Mouse (Mus musculus) right cerebral cortex, postnatal 14 days (tissue): ENCODE data around the gene Trappc13.
"Not testable (repeated sequence)": the region's sequence is repeated elsewhere in the genome, so short reads cannot be mapped to it uniquely, and the experiment has no call there.

ENCODE experiments used
- DNase-seq: peaks from one replicate; pipeline ENCODE4 v3.0.0; 2022

The Trappc13 gene

DNA sequence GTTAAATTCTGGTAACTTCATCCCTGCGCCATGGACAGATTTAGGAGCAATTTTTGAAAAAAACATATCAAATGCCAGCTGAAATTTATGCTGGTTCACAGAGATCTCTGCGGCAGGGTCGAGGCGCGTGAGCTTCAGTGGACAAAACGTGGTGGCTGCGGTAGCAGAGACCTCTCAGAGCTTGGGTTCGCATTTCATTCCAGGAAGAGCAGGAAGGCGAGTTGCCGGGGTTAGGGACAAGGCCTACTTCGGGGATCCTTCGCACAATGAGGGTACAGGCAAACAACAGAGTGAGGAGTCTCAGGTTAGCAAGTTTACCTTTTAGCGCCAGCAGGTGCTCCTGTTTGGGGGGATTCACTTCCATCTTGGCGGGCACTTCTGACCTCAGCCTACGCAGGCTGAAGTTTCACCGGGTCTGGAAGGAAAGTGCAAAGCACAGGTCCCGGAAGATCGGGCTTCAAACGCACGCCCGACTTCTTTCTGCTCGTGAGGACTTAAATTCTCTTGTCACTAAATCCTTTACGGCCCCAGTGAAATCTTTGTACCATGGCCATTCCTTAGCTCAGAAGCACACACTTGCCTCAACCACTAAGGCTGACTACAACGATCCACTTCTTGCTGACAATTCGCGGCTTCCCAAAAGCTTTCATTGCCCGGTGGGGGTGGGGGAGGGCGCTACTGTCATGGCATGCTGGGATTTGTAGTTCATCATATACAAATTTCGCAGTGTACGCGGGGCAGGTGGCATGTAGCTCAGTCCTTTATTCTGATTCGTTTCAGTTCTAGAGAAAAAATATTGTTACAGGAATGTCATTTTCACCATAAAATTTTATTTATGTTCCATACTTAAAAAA, at the start of gene Trappc13:
Trappc13 (minus strand) TSS at position 674 of the 854 bp plus-strand sequence.
- DNase-seq = peak; percentile 14

DNA sequence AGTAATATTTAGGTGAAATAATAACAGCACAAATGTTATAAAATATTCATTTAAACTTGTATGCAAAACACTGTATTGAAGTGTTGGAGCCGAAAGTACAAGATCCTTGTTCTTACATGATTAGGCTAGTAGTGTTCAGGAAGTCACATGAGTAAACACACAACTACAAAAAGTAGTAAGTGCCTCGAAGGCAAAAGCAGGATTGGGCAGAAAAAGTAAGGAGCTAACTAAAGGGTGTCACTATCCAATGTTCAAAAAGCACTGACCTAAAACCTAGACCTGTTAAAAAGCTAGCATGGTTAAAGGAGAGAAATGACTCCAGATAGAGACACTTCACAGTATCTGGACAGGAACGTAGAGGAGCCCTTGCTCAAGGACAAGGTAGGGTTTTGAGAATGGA, 49.2 kb upstream of the Trappc13 start:
- DNase-seq = no peak

DNA sequence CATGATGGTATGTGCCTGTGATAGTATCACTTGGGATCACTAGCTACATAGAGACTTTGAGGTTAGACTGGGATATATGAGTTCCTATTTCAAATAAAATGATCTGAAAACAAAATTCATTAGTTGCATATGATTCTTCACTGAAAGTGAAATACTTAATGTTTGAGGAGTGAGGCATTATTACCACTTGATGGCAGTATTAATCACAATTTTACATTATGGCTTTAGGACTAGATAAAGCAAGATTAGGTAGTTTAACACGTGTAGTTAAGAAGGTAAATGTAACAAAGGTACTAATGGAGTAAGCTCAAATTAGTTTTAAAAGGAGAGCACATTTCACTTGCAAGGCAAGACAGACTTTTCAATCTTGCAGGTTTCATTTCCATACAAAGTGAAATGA, 26.0 kb upstream of the Trappc13 start:
- DNase-seq = no peak

DNA sequence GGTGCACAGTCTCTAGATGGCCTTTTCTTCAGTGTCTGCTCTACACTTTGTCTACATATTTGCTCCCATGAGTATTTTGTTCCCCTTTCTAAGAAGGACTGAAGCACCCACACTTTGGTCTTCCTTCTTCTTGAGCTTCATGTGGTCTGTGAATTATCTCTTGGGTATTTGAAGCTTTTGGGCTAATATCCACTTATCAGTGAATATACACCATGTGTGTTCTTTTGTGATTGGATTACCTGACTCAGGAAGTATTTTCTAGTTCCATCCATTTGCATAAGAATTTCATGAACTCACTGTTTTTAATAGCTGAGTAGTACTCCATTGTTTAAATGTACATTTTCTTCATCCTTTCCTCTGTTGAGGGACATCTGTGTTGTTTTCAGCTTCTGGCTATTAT, 17.6 kb upstream of the Trappc13 start:
- DNase-seq = not testable (repeated sequence)

DNA sequence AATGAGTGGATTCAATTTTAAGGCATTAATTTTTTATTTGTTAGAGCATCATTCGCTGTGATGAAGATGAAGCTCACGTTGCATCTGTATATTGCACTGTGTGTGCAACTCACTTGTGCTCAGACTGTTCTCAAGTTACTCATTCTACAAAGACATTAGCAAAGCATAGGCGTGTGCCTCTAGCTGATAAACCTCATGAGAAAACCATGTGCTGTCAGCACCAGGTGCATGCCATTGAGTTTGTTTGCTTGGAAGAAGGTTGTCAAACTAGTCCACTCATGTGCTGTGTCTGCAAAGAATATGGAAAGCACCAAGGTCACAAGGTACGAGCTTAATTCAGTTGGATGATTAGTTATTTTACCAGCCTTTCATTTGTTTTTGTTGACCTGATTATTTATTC, 9.1 kb upstream of the Trappc13 start:
- DNase-seq = no peak

DNA sequence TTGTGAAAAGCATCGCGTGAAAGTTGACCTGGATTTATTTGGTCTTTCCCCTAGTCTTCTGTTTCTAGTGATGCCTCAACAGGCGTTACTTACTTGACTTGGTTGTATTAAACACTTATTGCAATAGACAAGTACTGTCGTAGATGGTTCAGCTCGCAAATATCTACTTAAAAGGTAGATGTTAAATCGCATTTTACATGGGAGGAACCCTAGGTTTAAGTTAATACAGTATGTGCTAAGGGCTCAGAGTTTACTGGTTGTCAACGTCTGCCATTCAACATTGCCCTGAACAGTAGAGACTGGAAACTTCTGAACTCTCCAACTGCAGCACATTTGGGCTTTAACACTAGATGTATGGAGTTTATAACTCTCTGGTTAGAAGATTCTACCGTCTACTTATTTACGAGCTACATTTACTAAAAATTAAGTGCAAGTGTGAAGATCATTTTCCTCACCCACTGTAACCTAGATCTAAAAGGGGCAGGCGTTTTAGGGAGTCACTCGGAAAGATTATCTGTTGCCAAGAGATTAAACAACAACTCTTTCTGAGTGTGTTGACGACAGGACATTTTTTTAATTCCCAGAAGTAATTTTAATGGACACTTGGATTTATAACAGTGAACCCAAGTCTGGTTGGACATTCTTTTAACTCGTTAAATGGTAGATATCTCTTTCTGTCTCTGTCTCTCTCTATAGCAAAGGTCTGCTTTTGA, 1.1 kb upstream of the Trappc13 start:
- DNase-seq = no peak

DNA sequence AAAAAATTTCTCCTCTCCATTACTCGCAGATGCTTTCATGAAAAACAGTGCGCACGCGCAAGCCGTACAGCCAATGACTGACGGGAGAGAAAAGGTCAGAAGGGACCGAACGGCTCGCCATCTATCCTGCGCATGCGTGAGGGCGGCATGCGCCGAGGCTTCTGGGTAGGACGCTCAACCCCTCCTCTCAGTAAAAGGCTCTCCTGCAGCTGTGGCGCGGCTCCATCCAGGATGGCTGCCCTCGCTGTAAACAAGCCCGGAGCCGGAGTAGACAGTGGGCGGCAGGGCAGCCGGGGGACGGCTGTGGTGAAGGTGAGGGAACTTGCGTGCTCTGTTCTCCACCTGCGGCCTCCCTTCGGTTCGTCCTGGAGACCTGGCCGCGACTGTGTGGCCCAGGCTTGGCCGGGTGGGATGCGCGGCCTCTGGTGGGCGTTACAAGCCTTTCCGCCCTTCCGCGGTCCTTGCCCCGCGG, 417 bp upstream of the Trappc13 start, which contains the start of gene Trim23:
Trim23 (plus strand) TSS at position 148 of the 472 bp plus-strand sequence.
- peak; percentile 99 for DNase-seq

DNA sequence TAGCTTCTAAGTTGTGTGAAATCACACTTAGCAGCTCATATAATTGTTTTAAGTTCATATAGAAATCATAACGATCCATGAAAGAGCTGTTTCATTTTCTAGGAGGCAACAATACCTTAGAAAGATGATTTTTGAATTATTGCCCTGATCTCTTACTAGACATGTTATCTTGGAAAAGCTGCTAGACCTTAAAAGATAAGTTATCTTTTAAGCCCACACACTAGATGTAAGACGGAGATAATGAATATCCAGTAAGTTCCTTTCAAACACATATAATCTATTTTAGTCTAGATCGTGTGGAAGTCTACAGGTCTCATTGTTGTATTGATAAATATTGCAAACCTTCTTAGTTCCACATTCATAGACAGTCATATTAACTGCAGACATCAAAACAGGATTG, 1.4 kb downstream of the Trappc13 start:
- DNase-seq = no peak

DNA sequence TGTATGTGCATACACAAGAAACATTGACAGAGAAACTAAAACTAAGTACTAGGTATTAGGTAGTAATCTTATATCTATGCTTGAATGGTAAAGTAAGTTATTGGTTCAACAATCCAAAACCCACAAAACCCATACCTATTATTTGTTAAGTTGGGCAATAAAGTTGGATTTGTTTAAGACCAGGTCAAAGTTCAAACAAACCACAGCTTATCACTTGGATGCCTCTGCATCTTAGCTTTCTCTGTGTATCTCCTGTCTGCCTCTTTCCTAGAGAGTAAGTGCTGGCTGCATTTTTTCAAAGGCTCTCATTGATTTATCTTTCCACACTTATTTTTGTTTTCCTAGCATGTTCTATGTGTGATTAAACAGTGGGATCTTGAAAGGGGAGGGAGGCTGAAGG, 5.8 kb downstream of the Trappc13 start:
- DNase-seq = no peak

DNA sequence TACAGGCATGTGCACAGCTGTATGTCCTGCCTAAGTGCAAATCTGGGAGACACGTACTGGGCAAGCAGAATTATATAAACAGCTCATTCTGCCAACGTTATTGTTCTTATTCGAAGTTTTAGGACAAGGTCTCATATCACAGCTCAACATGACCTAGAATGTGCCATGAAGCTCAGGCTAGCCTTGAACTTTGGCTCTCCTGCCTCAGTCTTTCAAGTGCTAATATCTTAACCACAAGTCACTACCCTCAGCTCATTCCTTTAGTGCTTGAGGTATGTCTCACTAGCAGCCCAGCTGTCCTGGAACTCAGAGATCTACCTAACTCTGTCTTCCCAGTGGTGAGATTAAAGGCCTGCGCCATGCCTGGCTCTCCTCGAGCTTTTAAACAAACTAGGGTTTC, 6.6 kb downstream of the Trappc13 start:
- no peak for DNase-seq

DNA sequence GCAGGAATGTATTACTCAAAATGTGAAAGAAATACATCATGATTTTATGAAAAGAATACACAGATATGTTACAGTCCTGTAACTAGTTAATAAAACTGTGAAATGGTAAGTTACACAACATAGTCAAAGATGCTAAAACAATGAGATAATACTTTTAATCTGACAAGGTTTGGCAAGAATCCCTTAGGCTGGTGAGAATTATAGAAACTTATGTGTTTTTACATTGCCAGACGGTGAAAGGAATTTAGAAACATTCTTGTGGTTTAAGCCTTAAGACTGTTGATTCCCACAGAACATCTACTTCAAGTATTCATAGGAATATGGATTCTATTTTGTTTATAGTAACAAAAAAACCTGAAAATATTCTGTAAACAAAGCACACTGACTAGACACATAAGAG, 22.6 kb downstream of the Trappc13 start:
- DNase-seq = no peak

DNA sequence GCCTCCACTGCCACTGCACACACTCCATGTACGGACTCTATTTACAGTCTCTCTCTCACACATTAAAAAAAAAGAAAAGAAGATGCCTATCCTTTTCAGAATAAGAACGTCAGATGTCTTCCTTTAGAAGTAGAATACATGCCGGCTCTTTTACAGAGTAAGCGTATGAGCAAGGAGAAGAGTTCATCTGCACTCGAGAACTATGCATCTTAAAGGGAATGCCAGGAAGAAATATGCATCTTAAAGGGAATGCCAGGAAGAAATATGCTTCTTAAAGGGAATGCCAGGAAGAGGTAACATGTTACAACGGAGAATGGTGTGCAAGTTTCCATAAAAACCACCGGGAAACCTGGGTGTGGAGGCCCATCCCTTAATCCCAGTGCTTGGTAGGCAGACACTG, 23.2 kb downstream of the Trappc13 start:
- no peak for DNase-seq

DNA sequence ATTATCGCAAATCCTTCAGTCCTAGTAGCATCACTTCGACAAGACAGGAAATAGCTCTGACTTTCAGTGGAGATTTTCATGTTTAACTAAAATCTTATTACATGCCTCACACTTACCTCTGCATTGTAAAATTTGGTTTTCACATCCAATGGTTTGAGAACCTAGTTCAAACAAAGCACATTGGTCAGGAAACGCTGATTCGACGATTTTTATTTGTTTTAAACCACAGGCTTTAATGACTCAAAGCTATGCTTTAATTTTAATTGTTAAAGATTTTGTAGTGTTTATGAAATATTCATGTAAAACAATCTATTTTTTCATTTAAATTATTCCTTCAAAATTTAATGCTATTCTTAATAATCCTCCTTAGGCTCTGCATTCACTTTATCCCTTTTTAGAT, 24.1 kb downstream of the Trappc13 start:
- no peak for DNase-seq

DNA sequence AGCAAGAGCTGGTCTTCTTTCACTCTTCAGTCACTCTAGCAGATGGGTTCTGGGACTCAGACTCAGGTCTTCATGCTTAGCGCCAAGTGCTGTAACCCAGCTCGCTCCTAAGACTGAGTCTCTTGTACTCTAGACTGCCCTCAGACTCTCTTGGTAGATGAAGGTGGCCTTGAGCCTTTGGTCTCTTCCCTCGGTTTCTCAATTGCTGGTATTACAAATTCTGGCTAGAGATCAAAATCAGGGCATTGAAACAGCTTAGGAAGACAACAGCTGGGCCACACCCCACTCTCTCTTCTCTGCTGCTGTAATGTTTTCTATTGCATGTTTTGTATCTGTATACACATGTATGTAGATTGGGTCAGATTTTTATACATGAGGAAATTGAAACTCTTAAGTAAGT, 32.6 kb downstream of the Trappc13 start:
- no peak for DNase-seq

DNA sequence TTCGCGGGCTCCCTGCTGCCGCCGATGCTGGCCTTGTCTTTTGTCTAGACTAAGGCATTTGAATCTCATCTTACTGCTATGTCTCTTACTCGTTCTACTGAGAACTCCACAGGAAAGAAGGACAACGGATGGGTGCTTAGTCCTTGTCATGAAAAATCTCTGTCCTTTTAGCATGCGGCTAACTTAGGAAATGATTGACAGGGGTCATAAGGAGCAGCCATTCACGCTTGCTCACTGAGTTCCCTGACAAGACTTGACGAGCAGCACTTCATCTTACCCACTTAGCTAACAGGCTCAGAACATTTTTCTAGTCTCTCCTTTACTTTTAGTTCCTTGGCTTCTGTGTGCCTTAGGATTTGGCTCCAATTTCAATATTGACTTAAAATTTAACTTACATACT, 33.4 kb downstream of the Trappc13 start:
- no peak for DNase-seq

DNA sequence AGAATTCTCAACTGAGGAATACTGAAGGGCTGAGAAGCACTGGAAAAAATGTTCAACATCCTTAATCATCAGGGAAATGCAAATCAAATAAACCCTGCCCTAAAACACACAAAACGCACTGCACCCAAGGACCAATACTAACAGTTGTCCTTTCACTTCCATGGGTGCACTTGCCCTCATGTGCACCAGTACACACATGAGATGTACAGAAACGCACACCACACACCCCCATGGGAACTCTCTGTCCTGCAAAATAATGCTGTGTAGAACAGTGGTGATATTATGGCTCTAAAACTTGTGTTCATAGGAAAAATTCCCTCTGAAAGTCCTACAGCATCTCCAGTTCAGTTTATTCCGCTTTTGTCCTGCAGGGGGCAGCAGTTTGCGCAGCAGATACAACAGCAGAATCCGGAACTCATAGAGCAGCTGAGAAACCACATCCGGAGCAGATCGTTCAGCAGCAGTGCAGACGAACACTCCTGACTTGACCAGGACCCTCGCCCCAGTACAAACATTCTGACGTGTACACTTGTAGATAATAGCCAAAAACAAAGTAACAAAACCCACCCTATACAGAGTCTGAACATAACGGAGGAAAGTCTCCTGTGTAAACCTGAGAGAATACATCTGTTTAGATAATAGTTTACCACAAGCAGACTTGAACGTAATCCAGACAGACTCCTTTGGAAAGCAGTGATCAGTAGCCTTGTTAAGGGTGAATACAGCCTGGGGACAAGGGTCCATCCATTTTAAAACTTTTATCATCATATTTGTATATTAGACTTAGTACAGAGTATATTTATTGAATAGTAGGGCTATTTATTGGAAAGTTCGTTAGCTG, 38.7 kb downstream of the Trappc13 start:
- DNase-seq = peak; percentile 86

DNA sequence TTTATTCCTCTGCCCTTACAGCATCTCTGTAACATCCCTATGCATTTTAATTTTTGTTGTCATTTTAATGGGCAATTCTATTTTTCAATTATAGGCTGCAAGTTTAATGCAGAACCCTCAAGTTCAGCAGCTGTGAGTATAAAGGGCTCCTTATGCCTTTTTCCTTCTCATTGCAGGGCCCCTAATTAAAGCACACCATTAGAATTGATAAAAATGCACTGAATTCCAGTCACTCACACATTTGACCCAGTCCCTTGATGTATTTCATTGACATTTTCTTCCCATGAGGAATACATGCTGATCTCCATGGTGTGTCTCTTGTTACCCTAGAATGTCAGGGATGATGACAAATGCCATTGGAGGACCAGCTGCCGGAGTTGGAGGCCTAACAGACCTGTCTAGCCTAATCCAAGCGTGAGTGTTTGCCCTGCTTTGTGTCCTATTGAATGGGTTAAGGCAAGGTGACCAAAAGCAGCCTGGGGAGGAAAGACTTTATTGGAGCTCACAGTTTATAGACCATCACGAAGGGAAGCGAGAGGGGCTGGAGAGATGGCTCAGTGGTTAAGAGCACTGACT, 43.7 kb downstream of the Trappc13 start:
- DNase-seq = no peak

DNA sequence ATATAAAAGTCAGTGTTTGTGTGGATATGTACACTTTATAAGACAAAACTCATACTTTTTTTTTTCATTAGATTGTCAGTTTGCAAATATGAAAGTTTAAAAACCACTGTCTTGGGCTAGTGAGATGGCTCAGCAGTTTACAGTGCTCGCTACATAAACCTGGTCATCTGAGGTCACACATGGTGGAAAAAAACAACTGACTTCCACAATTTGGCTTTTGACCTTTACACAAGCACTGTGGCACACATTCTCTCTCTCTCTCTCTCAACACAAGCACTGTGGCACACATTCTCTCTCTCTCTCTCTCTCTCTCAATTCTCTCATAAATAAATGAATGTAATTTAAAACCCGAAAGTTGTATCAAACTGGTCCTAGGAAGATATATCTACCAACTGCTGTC, 45.7 kb downstream of the Trappc13 start:
- no peak for DNase-seq

DNA sequence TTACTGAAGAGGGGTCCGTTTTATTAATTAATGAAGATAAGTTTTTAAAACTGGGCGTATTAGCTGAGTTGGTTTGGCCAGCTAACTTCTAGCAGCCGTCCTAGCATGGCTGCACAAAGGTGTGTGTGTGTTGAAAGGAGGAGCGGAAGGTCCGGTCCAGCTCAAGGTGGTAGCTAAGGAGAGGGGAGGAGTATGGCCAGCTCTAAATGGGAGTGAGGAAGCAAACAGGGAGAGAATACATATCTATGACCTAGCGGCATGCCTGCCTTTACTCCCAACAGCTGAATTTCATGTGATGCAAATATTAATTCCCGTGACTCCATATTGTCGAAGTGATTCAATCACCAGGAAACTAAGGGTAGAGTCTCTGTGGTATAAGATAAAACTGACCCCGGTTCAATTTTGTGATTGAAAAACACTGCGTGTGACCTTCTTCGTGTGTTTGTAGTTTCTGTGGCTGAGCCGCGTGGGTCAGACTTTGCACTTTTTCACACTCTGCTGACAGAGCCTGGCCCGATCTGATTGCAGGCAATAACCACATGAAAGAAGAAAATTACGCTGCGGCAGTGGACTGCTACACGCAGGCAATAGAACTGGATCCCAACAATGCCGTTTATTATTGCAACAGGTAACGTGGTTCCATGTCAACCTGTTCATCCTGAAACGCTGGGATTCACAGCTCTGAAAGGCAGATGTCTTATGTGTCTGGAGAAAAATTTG, 54.4 kb downstream of the Trappc13 start:
- DNase-seq = no peak

DNA sequence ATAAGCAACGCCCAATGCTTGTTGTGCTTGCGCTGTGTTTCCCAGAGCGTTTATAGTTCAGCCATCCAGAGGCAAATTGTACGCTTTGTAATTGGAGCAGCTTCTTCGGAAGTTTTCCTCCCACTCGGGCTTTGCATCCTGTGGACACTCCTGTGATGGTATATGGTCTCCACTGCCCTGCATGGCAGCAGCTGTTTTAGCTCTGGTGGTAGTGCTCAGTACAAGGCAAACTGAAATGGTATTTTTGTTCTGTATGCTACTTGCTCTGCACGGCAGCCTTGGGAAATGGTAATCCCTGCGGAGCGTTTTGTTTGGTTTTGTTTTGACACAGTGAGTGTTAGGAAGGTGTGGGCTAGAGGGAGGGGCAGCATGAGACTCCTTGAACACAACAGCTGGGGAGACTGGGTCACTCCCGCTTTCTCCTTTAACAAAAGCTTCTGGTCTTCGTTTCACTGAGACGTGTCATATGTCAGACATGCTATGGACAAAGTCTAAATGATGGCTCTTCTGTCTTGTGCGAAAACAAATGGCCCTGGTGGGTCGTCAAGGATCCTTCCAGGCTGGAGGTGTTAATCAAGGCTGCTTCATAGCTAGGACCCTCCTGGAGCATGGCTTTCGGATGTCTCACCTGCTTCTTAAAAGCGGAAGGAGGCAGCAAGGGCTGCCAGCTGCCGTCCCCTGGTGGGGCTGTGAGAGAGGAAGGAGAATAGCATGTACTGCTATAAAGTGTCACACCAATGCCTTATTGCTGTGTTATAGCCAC, 56.0 kb downstream of the Trappc13 start:
- DNase-seq = no peak

DNA sequence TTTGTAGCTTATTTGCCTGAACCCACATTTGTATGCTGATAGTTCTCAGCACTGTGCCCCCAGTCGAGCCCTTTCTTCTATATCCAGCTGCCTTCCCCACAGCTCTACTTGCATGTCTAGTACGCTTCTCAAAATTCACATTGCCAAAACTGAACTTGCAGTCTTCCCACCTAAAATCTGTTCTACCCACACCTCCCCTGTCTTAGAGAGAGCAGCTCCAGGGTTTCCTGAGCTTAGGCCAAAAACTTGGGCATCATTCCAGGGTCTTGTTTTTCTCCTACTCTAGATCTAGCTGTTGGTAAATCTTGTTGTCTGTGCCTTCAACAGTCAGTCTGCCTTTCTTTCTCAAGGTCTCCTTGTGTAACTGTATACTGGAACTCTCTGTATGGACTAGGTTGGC, 63.4 kb downstream of the Trappc13 start:
- no peak for DNase-seq
